Mouse (Mus musculus): Measurements from ENCODE around the gene Aloxe3. TPM values are rescaled to one million over a fixed set of nuclear protein-coding genes. Genes with fewer than 3 reads are reported as not detected.
A peak's percentile ranks its signal among the peaks of the same experiment; 100 is the strongest.

Aloxe3 gene
- total RNA-seq, 2 experiments from 2014 or later = 3.7 to 5.7 TPM

- no peak for DNase-seq (ENCODE audit: low spot score in 2 of 2)
- intact Hi-C loops (cut with DNase I) = no loop called here
Measured at GRCm38 (mm10) chr11:69147546-69147945, 21.9 kb downstream of the Aloxe3 start.

DNA sequence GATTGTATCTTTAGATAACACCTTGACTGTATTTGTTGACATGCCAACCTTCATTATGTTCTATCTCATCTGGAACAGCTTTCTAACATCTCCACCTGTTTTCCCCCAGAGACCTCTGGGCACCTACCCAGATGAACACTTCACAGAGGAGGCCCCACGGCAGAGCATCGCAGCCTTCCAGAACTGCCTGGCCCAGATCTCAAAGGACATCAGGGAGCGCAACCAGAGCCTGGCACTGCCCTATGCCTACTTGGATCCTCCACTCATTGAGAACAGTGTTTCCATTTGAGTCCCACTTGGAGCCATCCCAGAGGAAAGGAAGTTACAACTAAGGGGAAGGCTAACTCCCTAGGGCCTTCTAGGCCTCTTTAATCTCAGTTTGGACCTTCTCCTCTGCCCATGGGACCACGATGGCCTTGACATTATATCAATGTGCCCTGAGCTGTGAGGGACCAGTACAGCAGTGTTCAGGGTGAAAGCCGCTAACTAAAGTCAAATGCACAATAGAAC is 22.8 kb downstream of the Aloxe3 start:
- intact Hi-C loops (cut with DNase I) = no loop called here
- no peak for DNase-seq (ENCODE audit: low spot score in 2 of 2)

DNA sequence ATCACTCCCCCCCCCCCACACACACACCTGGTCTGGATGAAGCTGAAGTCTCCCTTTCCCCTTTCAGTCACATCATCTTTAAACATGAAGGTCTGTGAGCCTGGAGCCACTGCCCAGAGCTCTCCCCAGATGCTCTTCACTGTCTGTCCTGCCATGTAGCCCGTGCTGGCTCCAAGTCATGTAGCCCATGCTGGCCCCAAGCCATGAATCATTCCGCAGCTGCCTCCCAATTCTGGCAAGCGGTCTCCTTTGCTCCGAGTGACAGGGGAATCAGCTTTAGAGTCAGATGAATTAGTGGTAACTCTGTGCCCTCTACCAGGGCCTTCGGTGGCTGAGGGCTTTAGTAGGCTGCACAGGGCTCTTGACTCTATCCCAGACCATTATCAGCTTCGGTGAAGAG is 24.0 kb downstream of the Aloxe3 start:
- DNase-seq (ENCODE audit: low spot score in 2 of 2) = peak in 1 of 2 experiments; percentile 42
- intact Hi-C loops (cut with DNase I) = loop anchor here (1.0 kb wide), 1 partner anchor 24 kb away; the partner anchor contains the start of gene Aloxe3

- intact Hi-C loops (cut with DNase I) = loop anchor here (1.0 kb wide), 1 partner anchor 25 kb away; the partner anchor contains the start of gene Aloxe3
- peak; percentile 73 to 74 for DNase-seq (ENCODE audit: low spot score in 2 of 2)
Measured at GRCm38 (mm10) chr11:69150444-69150843, 24.7 kb downstream of the Aloxe3 start.

GRCm38 (mm10) chr11:69151004-69151403 is 25.3 kb downstream of the Aloxe3 start:
- intact Hi-C loops (cut with DNase I) = no loop called here
- DNase-seq (ENCODE audit: low spot score in 2 of 2) = no peak

DNA sequence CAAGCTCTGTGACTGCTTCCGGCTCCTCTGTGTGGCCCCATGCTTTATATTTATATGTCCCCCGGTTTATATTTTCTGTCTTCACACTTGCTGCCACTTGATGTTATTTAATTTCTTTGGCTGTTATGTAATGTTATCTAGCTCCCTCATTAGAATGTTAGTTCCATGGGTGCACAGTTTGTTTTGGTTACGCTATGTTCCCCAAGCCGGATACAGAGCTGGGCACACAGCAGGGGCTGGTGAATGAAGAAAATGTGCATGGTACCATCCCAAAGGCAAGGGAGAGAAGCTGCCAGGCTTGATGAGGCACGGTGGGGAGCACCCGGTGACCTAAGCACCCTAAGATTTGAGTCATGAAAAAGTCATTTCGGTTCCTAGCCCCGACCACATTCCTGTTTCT is 28.1 kb downstream of the Aloxe3 start:
- no peak for DNase-seq (ENCODE audit: low spot score in 2 of 2)
- intact Hi-C loops (cut with DNase I) = no loop called here

GRCm38 (mm10) chr11:69155351-69155750 is 29.7 kb downstream of the Aloxe3 start:
- peak in 1 of 2 experiments; percentile 71 for DNase-seq (ENCODE audit: low spot score in 2 of 2)
- intact Hi-C loops (cut with DNase I) = no loop called here

- peak in 1 of 2 experiments; percentile 62 for DNase-seq (ENCODE audit: low spot score in 2 of 2)
- intact Hi-C loops (cut with DNase I) = no loop called here
Measured at GRCm38 (mm10) chr11:69156800-69157199, 31.1 kb downstream of the Aloxe3 start, which contains the start of gene Alox12b. Alox12b (plus strand) TSS chr11:69156989.

DNA sequence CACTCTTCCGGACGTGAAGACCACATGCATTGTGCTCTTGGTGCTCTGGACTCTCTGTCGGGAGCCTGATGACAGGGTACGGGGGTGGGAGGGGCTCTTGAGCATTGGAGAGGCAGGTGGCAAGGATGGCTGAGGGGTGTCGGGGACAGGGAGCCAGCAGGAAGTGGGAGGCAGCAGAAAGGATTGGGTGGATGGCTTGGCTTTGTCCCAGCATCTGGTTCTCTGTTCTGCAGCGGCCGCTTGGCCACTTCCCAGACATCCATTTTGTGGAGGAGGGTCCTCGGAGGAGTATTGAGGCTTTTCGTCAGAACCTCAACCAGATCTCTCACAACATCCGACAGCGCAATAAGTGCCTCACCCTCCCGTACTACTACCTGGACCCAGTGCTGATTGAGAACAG is 43.6 kb downstream of the Aloxe3 start:
- peak; percentile 52 to 62 for DNase-seq (ENCODE audit: low spot score in 2 of 2)
- intact Hi-C loops (cut with DNase I) = no loop called here

- peak; percentile 60 to 67 for DNase-seq (ENCODE audit: low spot score in 2 of 2)
- intact Hi-C loops (cut with DNase I) = no loop called here
Measured at GRCm38 (mm10) chr11:69171626-69172025, 45.9 kb downstream of the Aloxe3 start.

GRCm38 (mm10) chr11:69172606-69173005 is 46.9 kb downstream of the Aloxe3 start:
- no peak for DNase-seq (ENCODE audit: low spot score in 2 of 2)
- intact Hi-C loops (cut with DNase I) = no loop called here

GRCm38 (mm10) chr11:69174722-69175121 is 49.0 kb downstream of the Aloxe3 start:
- intact Hi-C loops (cut with DNase I) = no loop called here
- DNase-seq (ENCODE audit: low spot score in 2 of 2) = no peak

GRCm38 (mm10) chr11:69178525-69178924 is 52.8 kb downstream of the Aloxe3 start:
- no peak for DNase-seq (ENCODE audit: low spot score in 2 of 2)
- intact Hi-C loops (cut with DNase I) = no loop called here

GRCm38 (mm10) chr11:69179512-69179911 is 53.8 kb downstream of the Aloxe3 start:
- intact Hi-C loops (cut with DNase I) = no loop called here
- DNase-seq (ENCODE audit: low spot score in 2 of 2) = no peak

- intact Hi-C loops (cut with DNase I) = no loop called here
- DNase-seq (ENCODE audit: low spot score in 2 of 2) = no peak
Measured at GRCm38 (mm10) chr11:69180120-69180519, 54.4 kb downstream of the Aloxe3 start.

DNA sequence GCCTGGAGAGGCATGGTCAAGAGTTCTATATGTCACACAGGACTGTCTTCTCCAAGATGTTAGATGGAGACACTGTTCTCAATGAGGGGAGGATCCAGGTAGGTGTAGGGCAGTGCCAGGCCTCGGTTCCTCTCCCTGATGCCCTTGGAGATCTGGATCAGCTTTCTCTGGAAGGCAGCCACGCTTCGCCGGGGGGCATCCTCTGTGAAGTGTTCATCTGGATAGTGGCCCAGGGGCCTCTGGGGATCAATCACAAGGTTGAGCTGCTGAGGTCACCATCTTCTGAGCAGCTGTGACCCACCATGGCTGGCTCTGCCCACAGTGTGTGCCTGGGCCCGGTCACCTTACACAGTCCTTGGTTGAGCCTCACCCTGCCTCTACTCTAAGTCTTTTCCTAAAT is 59.3 kb downstream of the Aloxe3 start:
- no peak for DNase-seq (ENCODE audit: low spot score in 2 of 2)
- intact Hi-C loops (cut with DNase I) = no loop called here

- no peak for DNase-seq (ENCODE audit: low spot score in 2 of 2)
- intact Hi-C loops (cut with DNase I) = no loop called here
Measured at GRCm38 (mm10) chr11:69185936-69186335, 60.2 kb downstream of the Aloxe3 start.

GRCm38 (mm10) chr11:69192840-69193239 is 67.1 kb downstream of the Aloxe3 start:
- intact Hi-C loops (cut with DNase I) = loop anchor here (1.0 kb wide), 1 partner anchor 52 kb away; no protein-coding TSS in a partner anchor
- peak; percentile 41 to 48 for DNase-seq (ENCODE audit: low spot score in 2 of 2)

DNA sequence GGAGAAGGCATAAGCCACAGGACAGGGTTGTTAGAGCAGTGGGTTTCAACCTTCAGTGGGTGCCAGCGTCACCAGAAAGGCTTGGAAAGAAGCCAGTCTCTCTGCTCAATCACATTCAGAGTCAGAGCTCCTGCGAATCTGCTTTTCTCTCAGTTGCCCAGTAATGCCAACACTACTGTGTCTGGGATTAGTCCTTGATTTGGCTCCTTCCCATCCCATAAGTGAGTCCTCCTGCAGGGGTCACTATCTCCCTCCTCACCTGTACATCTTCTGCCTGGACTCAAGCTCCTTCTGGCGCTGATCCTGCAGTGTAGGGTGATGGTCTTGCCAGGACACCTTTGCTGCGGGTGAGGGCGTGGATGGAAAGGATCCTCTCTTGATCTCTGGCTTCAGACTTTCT is 71.1 kb downstream of the Aloxe3 start:
- no peak for DNase-seq (ENCODE audit: low spot score in 2 of 2)
- intact Hi-C loops (cut with DNase I) = loop anchor here (5.0 kb wide), 1 partner anchor 36 kb away; no protein-coding TSS in a partner anchor

DNA sequence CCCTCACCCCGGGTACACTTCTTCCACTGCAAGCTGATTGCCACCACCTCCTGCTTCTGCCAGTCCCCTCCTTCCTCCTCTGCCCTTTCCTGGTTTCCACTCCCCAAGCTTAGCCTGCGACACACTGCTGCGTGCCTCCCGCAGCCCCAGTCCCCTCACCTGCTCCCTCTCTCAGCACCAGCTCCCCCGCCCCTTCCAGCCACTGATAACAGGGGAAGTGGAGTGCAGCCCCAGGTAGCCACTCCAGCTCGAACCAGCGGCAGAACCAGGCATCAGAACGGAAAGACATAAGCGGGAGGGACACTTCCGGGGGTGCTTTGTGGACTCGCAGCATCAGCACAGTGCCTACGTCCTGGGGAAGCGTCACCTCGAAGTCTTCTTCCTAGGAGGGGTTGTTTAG is 71.5 kb downstream of the Aloxe3 start:
- no peak for DNase-seq (ENCODE audit: low spot score in 2 of 2)
- intact Hi-C loops (cut with DNase I) = loop anchor here (5.0 kb wide), 1 partner anchor 35 kb away; no protein-coding TSS in a partner anchor

GRCm38 (mm10) chr11:69197743-69198142 is 72.0 kb downstream of the Aloxe3 start, which contains the start of gene Alox8:
Alox8 (minus strand) TSS chr11:69197843.
- DNase-seq (ENCODE audit: low spot score in 2 of 2) = no peak
- intact Hi-C loops (cut with DNase I) = loop anchor here (5.0 kb wide), 1 partner anchor 35 kb away; no protein-coding TSS in a partner anchor

All from left cerebral cortex, postnatal 14 days (tissue).